Mouse (Mus musculus): Measurements from ENCODE around the gene Rnf135. TPM values are rescaled to one million over a fixed set of nuclear protein-coding genes. Genes with fewer than 3 reads are reported as not detected.

Rnf135 gene
- polyA plus RNA-seq (2014; fragmentation: Illumina TruSeq; extraction: RNeasy Lipid Tissue Mini Kit (QIAGEN cat#74804); ENCODE audit: low replicate concordance): 4.4 TPM

GRCm38 (mm10) chr11:80183705-80184255 lies at the start of gene Rnf135:
Rnf135 (plus strand) TSS chr11:80183851.

GRCm38 (mm10) chr11:80141825-80142521 lies 41.7 kb upstream of the Rnf135 start, which contains the start of gene Tefm:
Tefm (minus strand) TSS chr11:80142175.

GRCm38 (mm10) chr11:80153857-80154495 lies 29.7 kb upstream of the Rnf135 start, which contains the start of gene Adap2:
Adap2 (plus strand) TSS chr11:80154105.

GRCm38 (mm10) chr11:80208860-80209800 lies 25.5 kb downstream of the Rnf135 start, which contains the start of gene Rhot1:
Rhot1 (plus strand) TSS chr11:80209019.

Other genes starting within 250 kb of the Rnf135 start
- 34.9 TPM for gene Utp6, start 221.5 kb upstream of the Rnf135 start, polyA plus RNA-seq (2014; fragmentation: Illumina TruSeq; extraction: RNeasy Lipid Tissue Mini Kit (QIAGEN cat#74804); ENCODE audit: low replicate concordance)
- gene Suz12, start 190.7 kb upstream of the Rnf135 start, polyA plus RNA-seq (2014; fragmentation: Illumina TruSeq; extraction: RNeasy Lipid Tissue Mini Kit (QIAGEN cat#74804); ENCODE audit: low replicate concordance): 149 TPM
- 23.4 TPM for gene Crlf3, start 102.9 kb upstream of the Rnf135 start, polyA plus RNA-seq (2014; fragmentation: Illumina TruSeq; extraction: RNeasy Lipid Tissue Mini Kit (QIAGEN cat#74804); ENCODE audit: low replicate concordance)
- gene Atad5, start 94.5 kb upstream of the Rnf135 start, polyA plus RNA-seq (2014; fragmentation: Illumina TruSeq; extraction: RNeasy Lipid Tissue Mini Kit (QIAGEN cat#74804); ENCODE audit: low replicate concordance): 10.0 TPM
- gene Tefm, start 41.7 kb upstream of the Rnf135 start, polyA plus RNA-seq (2014; fragmentation: Illumina TruSeq; extraction: RNeasy Lipid Tissue Mini Kit (QIAGEN cat#74804); ENCODE audit: low replicate concordance): 14.9 TPM
- 10.7 TPM for gene Adap2, start 29.7 kb upstream of the Rnf135 start, polyA plus RNA-seq (2014; fragmentation: Illumina TruSeq; extraction: RNeasy Lipid Tissue Mini Kit (QIAGEN cat#74804); ENCODE audit: low replicate concordance)
- gene Rhot1, start 25.2 kb downstream of the Rnf135 start, polyA plus RNA-seq (2014; fragmentation: Illumina TruSeq; extraction: RNeasy Lipid Tissue Mini Kit (QIAGEN cat#74804); ENCODE audit: low replicate concordance): 68.6 TPM
- 0.33 TPM for gene Rhbdl3, start 117.1 kb downstream of the Rnf135 start, polyA plus RNA-seq (2014; fragmentation: Illumina TruSeq; extraction: RNeasy Lipid Tissue Mini Kit (QIAGEN cat#74804); ENCODE audit: low replicate concordance)
- 13.7 TPM for gene 5730455P16Rik, start 194.2 kb downstream of the Rnf135 start, polyA plus RNA-seq (2014; fragmentation: Illumina TruSeq; extraction: RNeasy Lipid Tissue Mini Kit (QIAGEN cat#74804); ENCODE audit: low replicate concordance)
- gene Zfp207, start 199.4 kb downstream of the Rnf135 start, polyA plus RNA-seq (2014; fragmentation: Illumina TruSeq; extraction: RNeasy Lipid Tissue Mini Kit (QIAGEN cat#74804); ENCODE audit: low replicate concordance): 374 TPM
- 76.7 TPM for gene Psmd11, start 244.8 kb downstream of the Rnf135 start, polyA plus RNA-seq (2014; fragmentation: Illumina TruSeq; extraction: RNeasy Lipid Tissue Mini Kit (QIAGEN cat#74804); ENCODE audit: low replicate concordance)